Mouse (Mus musculus) liver, adult 2 months (tissue): ENCODE data around the gene Camkk1. TPM values are rescaled to one million over a fixed set of nuclear protein-coding genes. Genes with fewer than 3 reads are reported as not detected.
A peak's percentile ranks its signal among the peaks of the same experiment; 100 is the strongest.

ENCODE experiments used
- DNase-seq: peaks from one replicate; pipeline ENCODE4 v3.0.0-alpha.2; 2011; ENCODE audit warnings: low read depth, low spot score; ENCODE audit errors: extremely low read depth
- H3K27ac ChIP-seq: fragments of 200-500 bp; replicated peaks from 2 replicates; pipeline ENCODE4 v1.5.1; 2012; ENCODE audit warnings: low read depth, mild to moderate bottlenecking, control low read depth, inconsistent platforms, low read length; ENCODE audit not compliant: insufficient read depth
- H3K27me3 ChIP-seq: fragments of 200-500 bp; 2 replicates; pipeline ENCODE4 v1.6.1; 2012; ENCODE audit warnings: mild to moderate bottlenecking, moderate library complexity, low read length, inconsistent platforms; ENCODE audit not compliant: control insufficient read depth, insufficient read depth
- H3K36me3 ChIP-seq: fragments of 200-500 bp; 2 replicates; pipeline ENCODE4 v1.6.1; 2012; ENCODE audit warnings: low read length, inconsistent platforms; ENCODE audit not compliant: control insufficient read depth, insufficient read depth
- H3K4me1 ChIP-seq: fragments of 200-500 bp; 2 replicates; pipeline ENCODE4 v1.6.1; 2011; ENCODE audit warnings: low read length; ENCODE audit not compliant: control insufficient read depth, insufficient read depth
- H3K4me3 ChIP-seq: fragments of 200-500 bp; 2 replicates; pipeline ENCODE4 v1.5.1; 2011; ENCODE audit warnings: low read depth, mild to moderate bottlenecking, control low read depth, low read length, moderate library complexity; ENCODE audit not compliant: insufficient read depth
- H3K79me2 ChIP-seq: fragments of 200-500 bp; 2 replicates; pipeline ENCODE4 v1.6.1; 2012; ENCODE audit warnings: inconsistent platforms, mild to moderate bottlenecking, low read length, moderate library complexity; ENCODE audit not compliant: control insufficient read depth, insufficient read depth
- H3K9ac ChIP-seq: fragments of 200-500 bp; 2 replicates; pipeline ENCODE4 v1.6.1; 2012; ENCODE audit warnings: low read depth, mild to moderate bottlenecking, control low read depth, inconsistent platforms, low read length
- CTCF ChIP-seq: fragments of 200-500 bp; IDR thresholded peaks from 2 replicates; pipeline ENCODE4 v1.5.1; 2011; ENCODE audit warnings: low read depth, low read length, control low read depth
- POLR2A ChIP-seq: fragments of 200-500 bp; IDR thresholded peaks from 2 replicates; pipeline ENCODE4 v1.6.1; 2011; ENCODE audit warnings: low read length, control low read depth; ENCODE audit not compliant: insufficient read depth; ENCODE audit errors: extremely low read depth
- WGBS: fragments of 180-500 bp; shearing (Covaris S2); methylation state at CpG from one replicate; pipeline ENCODE4 v1.1.7; 2018; 5-methylcytosine and 5-hydroxymethylcytosine counted together
- polyA plus RNA-seq: library from polyadenylated mRNA; depleted of rRNA; stranded (reverse); fragments of >200 nt; gene quantifications from 2 replicates; pipeline ENCODE4 v1.2.3, GENCODE M21; 2012
- total RNA-seq: library from RNA; depleted of rRNA; stranded (reverse); fragments of >200 nt; gene quantifications from 2 replicates; pipeline ENCODE4 v1.2.3, GENCODE M21; 2014

Gene Camkk1
- total and polyA plus RNA-seq, 2 experiments, result 0.12 to 0.28 TPM

DNA sequence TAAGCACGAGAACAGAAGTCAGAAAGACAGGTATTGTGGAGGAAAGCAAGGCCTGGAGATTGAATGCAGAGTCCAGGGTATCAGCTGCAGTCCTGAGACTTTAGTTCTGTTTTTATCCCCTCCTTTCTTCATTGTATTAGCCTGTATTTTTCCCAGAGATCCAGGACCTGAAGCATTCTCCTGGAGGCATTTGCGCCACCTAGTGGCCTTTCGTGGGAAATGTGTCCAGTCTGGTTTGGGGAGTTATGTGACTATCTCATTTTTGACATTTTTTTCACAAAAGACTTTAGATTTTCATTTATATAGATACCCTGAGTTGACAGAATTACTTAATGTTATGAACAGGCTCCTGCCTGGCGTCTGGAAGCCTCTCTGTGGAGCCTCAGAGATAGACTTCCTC lies 30.5 kb downstream of the Camkk1 start:
- DNase-seq, result peak; percentile 59
- H3K27ac ChIP-seq, result no peak overlapping the region

GRCm38 (mm10) chr11:73052795-73053194 lies 34.0 kb downstream of the Camkk1 start:
- no peak for DNase-seq
- Histone ChIP-seq H3K79me2 (peaks cover 5% of the 10 kb centered on the region; the same call in 1 of the 2 replicates), H3K4me1 (peaks cover 12% of the 10 kb centered on the region), H3K27me3 (no peaks in the 10 kb centered on the region), H3K9ac (no peak overlapping the region), H3K27ac (no peak overlapping the region), H3K36me3 (peaks cover 33% of the 10 kb centered on the region), H3K4me3 (no peak overlapping the region)
- 93% methylated on average over 1 of the region's 1 CpGs for WGBS
- TF ChIP-seq CTCF (no peak), POLR2A (no peak)

More for the DNA sequence above, 30.5 kb downstream of the Camkk1 start:
- H3K4me1 ChIP-seq, result peaks cover 12% of the 10 kb centered on the region
- no peak overlapping the region for H3K9ac ChIP-seq
- WGBS, result 6% methylated on average over 4 of the region's 4 CpGs
- no peak overlapping the region for H3K4me3 ChIP-seq
- peaks cover 20% of the 10 kb centered on the region for H3K36me3 ChIP-seq
- H3K27me3 ChIP-seq, result no peaks in the 10 kb centered on the region
- TF ChIP-seq CTCF (peak; percentile 79), POLR2A (no peak)
- H3K79me2 ChIP-seq, result peaks cover 5% of the 10 kb centered on the region; the same call in 1 of the 2 replicates

DNA sequence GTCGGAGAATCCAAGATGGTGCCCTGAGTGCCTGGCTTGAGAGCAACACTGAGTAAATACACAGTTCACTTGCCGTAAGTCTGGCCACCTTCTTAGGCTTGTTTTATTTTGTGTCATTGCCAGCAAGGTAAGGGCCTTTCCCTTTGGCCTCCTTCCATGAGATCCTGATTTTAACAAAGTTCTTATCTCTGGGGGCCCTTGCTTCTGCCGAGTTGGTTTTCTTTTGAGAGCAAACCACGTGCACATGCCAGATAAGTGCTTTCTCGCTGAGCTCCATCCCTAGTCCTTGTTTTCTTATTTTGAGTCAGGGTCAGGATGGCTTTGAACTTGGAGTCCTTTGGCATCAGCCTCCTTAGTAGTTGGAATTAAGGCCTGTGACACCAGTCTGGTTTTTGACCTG lies 38.9 kb downstream of the Camkk1 start:
- no peak for DNase-seq
- no peak overlapping the region for H3K4me3 ChIP-seq
- TF ChIP-seq POLR2A (no peak), CTCF (no peak)
- no peaks in the 10 kb centered on the region for H3K79me2 ChIP-seq
- H3K27ac ChIP-seq, result no peak overlapping the region
- 77% methylated on average over 5 of the region's 5 CpGs for WGBS
- no peaks in the 10 kb centered on the region for H3K4me1 ChIP-seq
- H3K36me3 ChIP-seq, result peaks cover 26% of the 10 kb centered on the region
- H3K27me3 ChIP-seq, result no peaks in the 10 kb centered on the region
- no peak overlapping the region for H3K9ac ChIP-seq

DNA sequence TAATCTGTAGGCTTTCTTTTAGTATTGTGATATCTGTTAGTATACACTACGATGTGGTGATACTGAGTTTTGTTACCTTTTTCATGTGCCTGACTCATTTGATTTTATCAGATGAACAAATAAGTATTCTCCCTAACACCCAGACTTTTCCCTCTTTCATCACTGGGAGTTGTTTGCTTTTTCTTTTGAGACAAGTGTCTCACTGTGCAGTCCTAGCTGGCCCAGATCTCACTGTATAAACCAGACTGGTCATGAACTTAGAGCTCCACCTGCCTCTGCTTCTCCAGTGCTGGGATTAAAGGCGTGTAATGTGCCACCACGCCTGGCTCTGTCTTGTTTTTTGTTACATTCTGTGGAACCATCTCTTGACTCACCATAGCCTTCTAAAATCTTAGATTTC lies 40.8 kb downstream of the Camkk1 start:
- peaks cover 15% of the 10 kb centered on the region for H3K36me3 ChIP-seq
- no peaks in the 10 kb centered on the region for H3K4me1 ChIP-seq
- H3K27ac ChIP-seq, result no peak overlapping the region
- WGBS, result 28% methylated on average over 3 of the region's 3 CpGs
- H3K27me3 ChIP-seq, result no peaks in the 10 kb centered on the region
- TF ChIP-seq POLR2A (no peak), CTCF (no peak)
- H3K9ac ChIP-seq, result no peak overlapping the region
- H3K4me3 ChIP-seq, result no peak overlapping the region
- H3K79me2 ChIP-seq, result no peaks in the 10 kb centered on the region
- peak; percentile 51 for DNase-seq

DNA sequence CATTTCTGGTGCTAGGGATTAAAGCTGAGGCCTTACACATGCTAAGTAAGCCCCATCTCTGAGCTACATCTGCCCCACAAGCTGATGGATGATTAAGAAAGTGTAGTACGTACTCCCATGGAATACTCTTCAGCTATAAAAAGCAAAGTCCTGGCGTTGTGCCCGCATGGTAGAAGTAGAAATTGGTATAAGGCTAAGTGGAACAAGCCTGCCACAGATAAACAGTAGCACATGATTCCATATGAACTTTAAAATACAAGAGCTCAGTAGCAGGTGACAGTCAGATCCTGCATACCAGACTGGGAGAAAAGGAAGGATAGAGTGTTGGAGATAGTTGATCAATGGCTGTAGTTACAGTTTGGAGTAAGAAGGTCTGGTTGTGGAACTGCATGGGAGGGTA lies 42.6 kb downstream of the Camkk1 start:
- peaks cover 9% of the 10 kb centered on the region; the same call in 1 of the 2 replicates for H3K36me3 ChIP-seq
- no peaks in the 10 kb centered on the region for H3K27me3 ChIP-seq
- no peaks in the 10 kb centered on the region for H3K4me1 ChIP-seq
- no peak overlapping the region for H3K4me3 ChIP-seq
- DNase-seq, result no peak
- TF ChIP-seq CTCF (no peak), POLR2A (no peak)
- 95% methylated on average over 3 of the region's 3 CpGs for WGBS
- H3K79me2 ChIP-seq, result no peaks in the 10 kb centered on the region
- no peak overlapping the region for H3K9ac ChIP-seq
- no peak overlapping the region for H3K27ac ChIP-seq

DNA sequence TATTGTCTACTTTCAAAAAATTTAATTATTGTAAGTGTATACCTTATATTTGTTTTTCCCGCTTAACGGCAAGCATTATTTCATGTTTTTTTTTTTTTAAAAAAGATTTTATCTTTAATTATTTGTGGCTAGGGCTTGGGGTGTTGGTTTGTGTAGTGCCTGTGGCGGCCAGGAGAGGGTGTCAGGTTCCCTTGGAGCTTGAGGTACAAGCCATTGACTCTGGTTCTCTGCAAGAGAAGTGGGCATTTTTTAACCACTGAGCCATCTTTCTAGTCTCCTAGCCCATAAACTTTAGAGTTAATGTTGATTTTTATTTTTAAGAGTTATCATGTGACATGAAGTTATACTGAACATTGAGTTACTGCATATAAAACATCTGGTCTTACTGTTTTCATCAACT lies 53.0 kb downstream of the Camkk1 start:
- Histone ChIP-seq H3K27me3 (no peaks in the 10 kb centered on the region), H3K36me3 (peaks cover 54% of the 10 kb centered on the region), H3K27ac (no peak overlapping the region), H3K4me1 (peaks cover 6% of the 10 kb centered on the region), H3K4me3 (no peak overlapping the region), H3K79me2 (no peaks in the 10 kb centered on the region), H3K9ac (no peak overlapping the region)
- DNase-seq, result no peak
- peak; percentile 76 for TF ChIP-seq CTCF
- TF ChIP-seq POLR2A, result no peak
- 85% methylated on average over 3 of the region's 3 CpGs for WGBS
